Mouse (Mus musculus) forebrain, embryonic 15.5 days (tissue): ENCODE measurements around the gene Gm44805. TPM values are rescaled to one million over a fixed set of nuclear protein-coding genes. Genes with fewer than 3 reads are reported as not detected.

ENCODE experiments used
- polyA plus RNA-seq: library from polyadenylated mRNA; unstranded; fragments of >200 nt; fragmentation: Nextera tagmentation; extraction: Ambion mirVana; gene quantifications from 2 replicates; pipeline ENCODE4 v1.2.1, GENCODE M21; 2015

The Gm44805 gene
- polyA plus RNA-seq, 1 experiment from 2014 or later = not detected

Other genes starting within 250 kb of the Gm44805 start
- 18.3 and 18.8 TPM in 2 replicates for gene Mark4, start 222.6 kb downstream of the Gm44805 start, polyA plus RNA-seq
- gene Exoc3l2, start 218.1 kb downstream of the Gm44805 start, polyA plus RNA-seq = 0.17 and 0.29 TPM in 2 replicates
- 4.9 and 5.4 TPM in 2 replicates for gene Bloc1s3, start 173.1 kb downstream of the Gm44805 start, polyA plus RNA-seq
- gene Trappc6a, start 173.0 kb downstream of the Gm44805 start, polyA plus RNA-seq = 35.3 and 43.0 TPM in 2 replicates
- 0.66 and 0.75 TPM in 2 replicates for gene Nkpd1, start 163.6 kb downstream of the Gm44805 start, polyA plus RNA-seq
- 37.8 and 40.5 TPM in 2 replicates for gene Ppp1r37, start 118.3 kb downstream of the Gm44805 start, polyA plus RNA-seq
- gene Zfp296, start 104.1 kb downstream of the Gm44805 start, polyA plus RNA-seq = 0.19 and 0.57 TPM in 2 replicates
- 124 and 127 TPM in 2 replicates for gene Gemin7, start 103.8 kb downstream of the Gm44805 start, polyA plus RNA-seq
- 61.3 and 64.9 TPM in 2 replicates for gene Clasrp, start 76.9 kb downstream of the Gm44805 start, polyA plus RNA-seq
- gene Relb, start 52.0 kb downstream of the Gm44805 start, polyA plus RNA-seq = 2.6 and 2.7 TPM in 2 replicates
- gene Clptm1, start 16.4 kb downstream of the Gm44805 start, polyA plus RNA-seq = 92.4 and 99.6 TPM in 2 replicates
- not detected in 2 replicates for gene Apoc2, start 3.5 kb downstream of the Gm44805 start, polyA plus RNA-seq
- gene Apoc4, start 56 bp upstream of the Gm44805 start, polyA plus RNA-seq = not detected in 2 replicates
- 1.2 TPM in 2 replicates for gene Apoc1, start 11.2 kb upstream of the Gm44805 start, polyA plus RNA-seq
- 236 and 265 TPM in 2 replicates for gene Apoe, start 17.8 kb upstream of the Gm44805 start, polyA plus RNA-seq
- gene Tomm40, start 34.0 kb upstream of the Gm44805 start, polyA plus RNA-seq = 137 and 147 TPM in 2 replicates
- 42.6 and 45.3 TPM in 2 replicates for gene Nectin2, start 69.1 kb upstream of the Gm44805 start, polyA plus RNA-seq
- gene Bcam, start 89.6 kb upstream of the Gm44805 start, polyA plus RNA-seq = 6.8 TPM in 2 replicates
- gene Cblc, start 115.4 kb upstream of the Gm44805 start, polyA plus RNA-seq = not detected in 2 replicates
- 1.0 and 1.3 TPM in 2 replicates for gene Bcl3, start 141.3 kb upstream of the Gm44805 start, polyA plus RNA-seq
- 7.6 and 8.4 TPM in 2 replicates for gene Gm19345, start 170.6 kb upstream of the Gm44805 start, polyA plus RNA-seq
- gene Ceacam16, start 179.9 kb upstream of the Gm44805 start, polyA plus RNA-seq = 0.43 and 0.50 TPM in 2 replicates
- gene Ceacam19, start 206.5 kb upstream of the Gm44805 start, polyA plus RNA-seq = not detected in 2 replicates
- gene Pvr, start 239.7 kb upstream of the Gm44805 start, polyA plus RNA-seq = 7.1 and 7.3 TPM in 2 replicates